Mouse (Mus musculus) left cerebral cortex, adult 18-20 months (tissue): Measurements from ENCODE around the gene Ccdc124. TPM values are rescaled to one million over a fixed set of nuclear protein-coding genes. Genes with fewer than 3 reads are reported as not detected.
A peak's percentile ranks its signal among the peaks of the same experiment; 100 is the strongest.
"Not testable (repeated sequence)": the region's sequence is repeated elsewhere in the genome, so short reads cannot be mapped to it uniquely, and the experiment has no call there.

Experiments used
- DNase-seq, 2 experiments: peaks; one replicate each; pipeline ENCODE4 v3.0.0; 2021 to 2022; ENCODE audit warnings: low spot score in 2 of 2, mixed read lengths in 1 of 2
- total RNA-seq, 2 experiments: library from RNA; stranded (reverse); gene quantifications; 2 replicates each; pipeline ENCODE4 v1.2.3; 2021

The Ccdc124 gene
- total RNA-seq, 2 experiments from 2014 or later = 101 to 102 TPM

- no peak for DNase-seq
Measured at GRCm38 (mm10) chr8:70896316-70897020, 22.7 kb upstream of the Ccdc124 start.

DNA sequence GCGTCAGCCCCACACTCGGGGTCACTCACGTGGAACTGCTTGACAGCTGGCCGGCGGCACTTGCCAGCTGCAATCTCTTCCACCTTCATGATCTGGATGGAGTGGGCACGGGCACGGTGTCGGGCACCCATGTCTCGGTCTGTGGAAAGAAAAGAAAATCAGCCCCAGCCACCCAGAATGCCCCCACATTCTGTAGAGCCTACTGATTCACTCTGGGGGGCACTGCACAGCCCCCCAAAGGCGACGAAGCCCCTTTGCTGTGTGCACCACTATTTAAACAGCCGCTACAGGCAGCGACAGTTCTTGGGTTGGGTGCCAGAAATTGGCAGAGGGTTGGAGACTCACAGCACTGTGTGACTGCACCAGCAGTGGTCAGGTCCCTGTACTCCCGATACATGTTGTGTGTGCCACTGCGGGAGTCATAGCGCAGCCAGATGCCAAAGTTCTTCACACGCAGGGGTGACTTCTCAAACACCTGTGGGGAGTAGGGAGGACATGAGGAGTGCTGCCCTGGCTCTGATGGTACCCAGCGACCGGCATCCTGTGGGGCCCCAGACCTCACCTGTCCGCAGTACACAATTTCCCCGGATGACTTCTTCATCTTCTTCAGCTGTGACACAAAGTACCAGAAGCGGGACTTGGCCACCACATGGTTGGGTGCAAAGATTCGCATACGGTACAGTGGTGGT lies 22.0 kb upstream of the Ccdc124 start:
- not testable (repeated sequence) for DNase-seq

- DNase-seq = no peak
Measured at GRCm38 (mm10) chr8:70894771-70895545, 21.2 kb upstream of the Ccdc124 start.

GRCm38 (mm10) chr8:70894385-70894720 lies 20.6 kb upstream of the Ccdc124 start:
- DNase-seq = no peak

DNA sequence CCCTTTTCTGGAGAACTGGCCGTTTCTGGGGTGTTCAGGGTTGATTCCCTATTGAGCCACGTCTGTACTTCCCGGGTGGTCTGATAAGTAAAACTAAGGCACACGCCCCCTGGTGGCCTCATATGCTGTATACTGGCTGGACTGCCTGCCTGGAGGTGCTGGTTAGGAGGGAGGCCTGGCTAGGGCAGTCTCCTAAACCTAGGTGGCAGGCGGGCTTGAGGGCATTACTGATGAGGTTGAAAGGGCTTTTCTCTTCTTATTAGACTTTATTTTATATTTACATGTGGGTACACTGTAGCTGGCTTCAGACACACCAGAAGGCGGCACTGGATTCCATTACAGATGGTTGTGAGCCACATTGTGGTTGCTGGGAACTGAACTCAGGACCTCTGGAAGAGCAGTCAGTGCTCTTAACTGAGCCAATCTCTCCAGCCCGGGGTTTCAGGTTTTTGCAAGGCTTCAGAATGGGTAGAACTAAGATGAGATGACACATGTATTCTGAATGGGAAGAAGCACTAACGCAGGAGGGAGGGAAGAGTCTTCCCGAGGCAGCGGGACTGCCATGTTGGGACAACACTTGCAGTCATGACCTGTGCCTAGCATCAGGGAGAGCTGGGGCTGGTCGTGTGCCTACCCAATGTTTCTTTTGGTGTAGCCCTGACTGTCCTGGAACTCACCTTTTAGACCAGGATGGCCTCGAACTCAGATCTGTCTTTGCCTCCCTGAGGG lies 20.1 kb upstream of the Ccdc124 start:
- peak in 1 of 2 experiments; percentile 64 for DNase-seq

DNA sequence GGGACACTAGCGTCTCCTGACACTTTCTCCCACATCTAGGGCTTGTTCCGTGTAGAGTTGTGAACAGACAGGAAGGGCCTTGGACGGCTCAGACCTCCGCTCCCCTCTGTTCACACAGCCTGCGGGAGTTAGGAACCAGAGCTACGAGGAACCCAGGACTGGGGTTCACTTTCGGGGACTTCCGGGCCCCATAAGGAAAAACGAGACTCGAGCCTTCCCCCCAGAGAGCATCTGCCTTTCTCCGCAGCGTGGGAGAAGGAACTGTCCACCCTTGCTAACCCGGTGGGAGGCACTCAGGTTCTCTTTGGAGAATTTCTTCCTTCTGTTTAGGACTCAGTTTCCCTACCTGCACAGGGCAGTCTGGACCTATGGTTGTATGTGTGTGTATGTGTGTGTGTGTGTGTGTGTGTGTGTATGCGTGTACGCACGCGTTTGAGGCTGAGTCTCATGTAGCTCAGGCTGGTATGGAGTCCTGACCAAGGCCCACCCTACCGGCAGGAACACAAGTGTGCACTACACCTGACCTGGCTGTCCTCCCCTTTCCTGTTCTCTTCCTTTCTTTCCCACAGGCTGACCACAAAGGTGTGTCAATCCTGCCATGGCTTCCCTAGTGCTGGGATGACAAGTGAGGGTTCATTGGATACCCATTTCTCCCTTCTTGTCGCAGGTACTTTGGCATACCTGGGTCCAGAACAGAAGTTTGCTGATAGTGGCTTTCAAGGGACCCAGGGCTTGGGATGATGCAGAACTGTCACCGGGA lies 19.3 kb upstream of the Ccdc124 start:
- no peak for DNase-seq

DNA sequence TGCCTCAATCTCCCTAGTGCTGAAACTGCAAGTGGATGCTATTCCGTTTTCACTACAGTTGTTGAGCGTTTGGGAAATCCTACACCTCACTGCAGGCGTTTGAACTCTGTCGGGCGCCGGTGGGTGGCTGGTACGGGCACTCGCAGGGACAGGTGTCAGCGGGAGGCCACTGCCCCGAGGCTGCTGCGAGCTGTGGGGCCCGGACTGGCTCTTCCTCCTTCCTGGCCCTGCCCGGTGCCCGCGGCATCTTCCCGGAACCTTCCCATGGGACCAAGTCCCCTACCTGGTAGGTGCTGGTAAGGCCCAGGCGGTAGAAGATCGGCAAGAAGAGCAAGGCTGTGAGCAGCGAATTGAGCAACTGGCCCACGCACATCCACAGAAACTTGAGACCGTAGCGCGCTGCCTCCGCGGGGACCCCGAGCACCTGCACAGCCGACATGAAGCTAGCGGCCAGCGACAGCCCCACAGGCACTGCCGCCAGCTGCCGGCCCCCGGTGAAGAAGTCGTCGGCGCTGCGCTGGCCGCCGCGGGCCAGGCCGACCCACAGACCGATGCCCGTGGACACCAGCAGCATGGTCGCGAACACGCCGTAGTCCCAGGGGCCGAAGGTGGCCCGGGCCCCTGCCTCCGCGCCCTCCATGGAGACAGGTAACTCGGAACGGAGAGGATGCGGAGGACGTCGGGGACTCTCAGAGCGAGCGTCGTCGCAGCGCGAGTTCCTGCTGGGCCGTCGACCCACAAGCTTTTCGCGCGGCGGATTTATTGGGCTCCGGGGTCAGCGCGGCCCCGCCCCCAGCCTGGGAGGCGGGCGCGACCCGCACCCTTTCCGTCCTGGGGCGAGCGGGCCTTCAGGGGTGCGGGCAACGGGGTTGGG lies 18.5 kb upstream of the Ccdc124 start, which contains the start of gene Slc5a5:
Slc5a5 (minus strand) TSS at position 736 of the 874 bp plus-strand sequence.
- DNase-seq = no peak

DNA sequence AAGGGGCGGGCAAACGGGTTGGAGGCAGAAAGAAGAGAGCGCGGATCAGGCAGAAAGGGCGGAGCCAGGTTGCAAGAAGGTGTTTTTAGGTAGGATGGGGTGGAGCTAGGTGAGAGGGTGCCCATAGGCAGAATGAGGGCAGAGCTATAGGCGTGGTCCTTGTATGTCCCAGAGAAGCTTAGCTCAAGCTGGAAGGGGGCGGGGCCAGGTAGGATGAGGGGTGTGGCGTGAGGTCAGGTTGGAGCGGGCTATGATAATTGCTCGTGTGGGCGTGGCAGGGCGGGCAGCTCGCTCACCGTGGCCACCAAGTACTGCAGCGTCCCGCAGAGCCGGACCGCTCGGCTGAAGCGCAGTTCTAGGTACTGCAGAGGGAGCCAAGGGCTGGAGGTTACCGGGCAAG lies 17.6 kb upstream of the Ccdc124 start:
- no peak for DNase-seq

DNA sequence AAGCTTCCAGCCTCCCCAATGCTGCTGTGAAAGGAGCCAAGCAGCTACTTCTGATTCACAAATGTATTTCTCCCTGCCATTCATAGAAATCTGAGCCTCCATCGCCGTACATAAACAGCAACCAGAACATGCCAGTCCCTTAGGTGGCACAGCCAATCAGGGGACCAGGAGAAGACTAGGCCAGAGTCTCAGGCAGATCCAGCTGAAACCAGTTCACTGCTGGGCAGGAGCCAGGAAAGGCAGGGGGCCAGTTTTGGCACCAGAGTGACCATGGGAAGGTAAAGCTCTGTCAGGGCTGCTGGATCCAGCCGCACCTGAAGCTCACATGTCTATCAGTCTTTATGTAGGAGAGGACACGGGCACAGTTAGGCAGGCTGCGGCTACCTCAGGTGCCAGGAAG lies 16.9 kb upstream of the Ccdc124 start:
- DNase-seq = no peak

DNA sequence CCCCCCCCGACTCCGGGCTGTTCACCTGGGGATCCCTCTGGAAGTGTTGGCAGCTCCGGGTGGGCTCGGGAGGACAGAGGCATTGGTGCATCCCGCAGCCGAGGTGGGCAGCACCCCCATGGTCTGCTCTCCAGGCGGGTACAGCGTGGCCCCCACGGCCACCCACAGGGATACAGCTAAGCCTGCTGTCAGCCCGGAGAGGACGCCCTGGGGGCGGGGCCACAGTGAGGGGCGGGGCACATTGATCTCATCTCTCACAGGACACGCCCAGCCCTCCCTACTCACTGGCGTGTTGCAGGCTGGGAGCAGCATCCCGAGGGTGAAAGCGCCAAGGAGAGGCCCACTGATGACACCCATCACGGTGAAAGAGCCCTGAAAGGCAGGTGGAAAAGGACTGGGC lies 13.9 kb upstream of the Ccdc124 start:
- no peak for DNase-seq

GRCm38 (mm10) chr8:70885612-70886011 lies 11.9 kb upstream of the Ccdc124 start:
- DNase-seq = no peak

- no peak for DNase-seq
Measured at GRCm38 (mm10) chr8:70884683-70885082, 10.9 kb upstream of the Ccdc124 start.

- no peak for DNase-seq
Measured at GRCm38 (mm10) chr8:70884186-70884585, 10.5 kb upstream of the Ccdc124 start.

DNA sequence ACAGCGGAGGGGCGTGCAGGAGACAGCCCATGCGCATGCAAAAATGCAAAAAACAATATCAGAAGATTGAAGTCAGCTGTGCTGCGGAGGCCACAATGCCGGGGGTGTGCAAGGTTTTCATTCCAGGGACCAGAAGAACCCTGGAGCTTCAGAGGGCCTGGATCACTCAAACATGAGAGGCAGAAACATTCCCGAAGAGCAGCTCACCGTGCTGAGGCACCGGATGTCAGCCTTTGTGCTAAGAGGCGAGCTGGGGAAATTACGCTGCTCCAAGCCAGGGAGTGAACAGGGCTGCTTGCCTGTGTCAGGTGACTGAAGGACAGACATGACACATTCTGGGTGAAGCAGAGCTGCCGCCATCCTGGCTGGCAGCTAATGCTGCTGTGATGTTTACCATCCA lies 6.8 kb upstream of the Ccdc124 start:
- no peak for DNase-seq

DNA sequence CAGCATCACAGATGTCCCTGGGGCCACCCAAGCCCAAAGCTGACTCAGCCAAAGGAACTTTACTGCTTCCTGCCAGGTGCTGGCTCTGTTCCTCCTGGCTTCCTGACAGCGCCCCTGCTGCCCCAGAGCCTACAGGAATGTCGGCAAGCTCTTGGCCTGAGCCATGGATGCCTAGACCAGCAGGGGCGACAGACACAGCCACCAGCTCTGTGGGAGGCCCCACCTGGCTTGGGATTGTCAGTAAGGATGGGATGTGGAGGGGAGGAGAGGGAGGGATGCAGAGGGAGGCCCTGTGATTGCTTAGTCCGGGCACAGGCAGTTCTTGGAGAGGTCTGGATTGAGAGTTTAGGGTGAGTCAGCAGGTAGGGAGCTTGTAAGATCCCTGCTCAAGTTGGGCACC lies 6.4 kb upstream of the Ccdc124 start:
- no peak for DNase-seq

DNA sequence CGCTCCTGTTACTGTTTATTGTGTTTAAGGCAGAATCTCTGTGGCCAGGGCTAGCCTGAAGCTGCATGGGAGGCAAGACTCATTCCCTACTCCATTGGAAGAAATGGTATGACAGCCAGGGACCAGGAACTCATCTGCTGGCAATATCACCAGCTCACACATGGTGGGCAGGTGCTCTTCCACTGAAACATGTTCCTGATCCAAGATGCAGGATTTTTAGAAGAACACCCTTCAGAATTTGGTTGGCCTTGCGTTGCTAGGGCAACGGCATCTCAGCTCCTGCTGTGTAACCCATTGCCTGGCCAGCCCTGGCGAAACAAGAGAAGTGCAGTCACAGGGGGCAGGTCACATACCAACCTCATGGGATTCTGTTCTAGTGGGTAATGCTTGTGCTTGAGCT lies 5.8 kb upstream of the Ccdc124 start:
- DNase-seq = no peak

GRCm38 (mm10) chr8:70878178-70878577 lies 4.4 kb upstream of the Ccdc124 start:
- DNase-seq = no peak

DNA sequence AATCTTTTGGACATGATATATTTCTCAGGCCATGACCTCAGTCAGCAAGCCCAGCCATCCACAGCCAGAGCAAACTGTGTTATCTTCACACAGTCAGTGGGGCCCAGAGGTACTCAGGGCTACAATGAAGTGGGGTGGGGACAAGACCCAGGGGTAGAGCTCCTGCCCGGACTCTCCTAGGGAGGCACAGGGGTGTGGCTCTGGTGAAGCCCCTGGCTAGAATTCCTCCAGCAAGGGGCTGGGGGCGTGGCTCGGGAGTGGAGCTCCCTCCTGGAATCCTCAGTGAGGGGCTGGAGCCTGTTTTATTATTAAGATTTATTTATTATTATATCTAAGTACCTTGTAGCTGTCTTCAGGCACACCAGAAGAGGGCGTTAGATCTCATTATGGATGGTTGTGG lies 2.6 kb upstream of the Ccdc124 start:
- DNase-seq = no peak

DNA sequence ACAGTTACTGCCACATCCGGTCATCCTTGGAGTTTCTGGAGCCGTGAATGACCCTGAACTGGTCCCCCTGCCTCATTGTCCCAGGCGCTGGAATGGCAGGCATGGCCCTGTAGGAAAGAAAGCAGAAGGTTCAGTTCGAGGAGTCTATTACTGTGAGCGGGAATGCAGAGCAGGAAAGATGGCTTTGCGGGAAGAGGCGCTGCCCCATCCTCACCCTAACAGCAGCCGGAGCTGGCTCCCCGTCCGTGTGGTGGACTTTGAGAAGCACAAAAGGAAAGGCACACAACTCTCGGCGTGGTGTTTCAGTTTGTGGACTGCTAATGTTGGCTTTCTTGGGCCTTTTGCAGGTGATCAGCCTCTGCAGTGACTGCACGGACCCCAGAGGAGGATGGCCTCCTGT lies 706 bp upstream of the Ccdc124 start:
- DNase-seq = no peak
